Mouse (Mus musculus) CD4-positive, CD25-positive, alpha-beta regulatory T cell, adult 2 months (primary cell): ENCODE measurements around the gene Hist1h4k.

Experiments used
- DNase-seq: peaks from one replicate; pipeline ENCODE4 v3.0.0-alpha.2; 2012; ENCODE audit warnings: low read depth, low spot score

The Hist1h4k gene

DNA sequence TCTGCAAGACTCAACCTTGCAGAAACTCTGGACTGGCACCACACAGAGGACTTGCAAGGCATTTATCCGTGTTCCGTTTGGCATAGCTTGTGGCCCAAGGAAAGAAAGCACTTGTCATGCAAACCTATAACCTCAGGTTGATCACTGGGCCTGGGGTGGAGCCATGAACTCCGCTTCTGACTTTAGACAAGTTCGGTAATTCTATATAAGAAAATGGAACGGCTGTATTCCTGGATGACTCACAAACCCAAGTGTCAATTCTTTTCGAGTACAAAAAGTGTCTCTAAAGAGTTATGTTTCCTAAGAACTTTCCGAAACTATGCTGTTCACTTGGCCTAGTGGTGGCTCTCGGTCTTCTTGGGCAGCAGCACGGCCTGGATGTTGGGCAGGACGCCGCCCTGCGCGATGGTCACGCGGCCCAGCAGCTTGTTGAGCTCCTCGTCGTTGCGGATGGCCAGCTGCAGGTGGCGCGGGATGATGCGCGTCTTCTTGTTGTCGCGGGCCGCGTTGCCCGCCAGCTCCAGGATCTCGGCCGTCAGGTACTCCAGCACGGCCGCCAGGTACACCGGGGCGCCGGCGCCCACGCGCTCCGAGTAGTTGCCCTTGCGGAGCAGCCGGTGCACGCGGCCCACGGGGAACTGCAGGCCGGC lies 29.1 kb downstream of the Hist1h4k start:
- peak; percentile 23 for DNase-seq

- no peak for DNase-seq
Observed at GRCm38 (mm10) chr13:21718381-21719080, 31.8 kb downstream of the Hist1h4k start.

DNA sequence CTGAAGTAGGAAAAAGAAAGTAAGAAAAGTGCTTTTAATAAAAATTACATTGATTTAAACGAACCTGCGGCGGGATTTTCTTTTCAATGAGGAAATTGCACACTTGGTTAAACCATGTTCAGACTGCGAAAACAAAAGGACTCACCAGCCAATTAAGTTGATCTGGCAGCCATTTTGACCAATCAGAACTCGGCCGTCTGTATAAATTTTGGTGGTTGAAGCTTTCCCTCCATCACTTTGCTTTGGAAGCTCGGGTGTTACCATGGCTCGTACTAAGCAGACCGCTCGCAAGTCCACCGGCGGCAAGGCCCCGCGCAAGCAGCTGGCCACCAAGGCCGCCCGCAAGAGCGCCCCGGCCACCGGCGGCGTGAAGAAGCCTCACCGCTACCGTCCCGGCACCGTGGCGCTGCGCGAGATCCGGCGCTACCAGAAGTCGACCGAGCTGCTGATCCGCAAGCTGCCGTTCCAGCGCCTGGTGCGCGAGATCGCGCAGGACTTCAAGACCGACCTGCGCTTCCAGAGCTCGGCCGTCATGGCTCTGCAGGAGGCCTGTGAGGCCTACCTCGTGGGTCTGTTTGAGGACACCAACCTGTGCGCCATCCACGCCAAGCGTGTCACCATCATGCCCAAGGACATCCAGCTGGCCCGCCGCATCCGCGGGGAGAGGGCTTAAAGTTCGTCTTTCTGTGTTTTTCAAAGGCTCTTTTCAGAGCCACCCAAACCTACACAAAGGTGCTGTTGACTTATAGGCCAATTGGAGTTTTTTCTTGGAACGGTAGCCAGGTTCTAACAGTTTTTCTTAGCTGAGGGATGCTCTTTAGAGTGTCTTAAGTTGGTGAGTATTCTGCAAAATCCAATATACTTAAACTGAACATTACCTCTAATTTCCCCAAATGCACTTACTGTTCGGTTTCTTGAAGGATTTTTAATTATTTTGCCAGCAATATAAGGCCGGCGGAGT lies 32.6 kb downstream of the Hist1h4k start, which contains the start of gene Hist1h3h:
Gene Hist1h3h, plus strand, starts transcription at position 263 of the 961 bp plus-strand sequence.
- peak; percentile 88 for DNase-seq

GRCm38 (mm10) chr13:21716540-21717391 lies 33.5 kb downstream of the Hist1h4k start:
- peak; percentile 42 for DNase-seq

DNA sequence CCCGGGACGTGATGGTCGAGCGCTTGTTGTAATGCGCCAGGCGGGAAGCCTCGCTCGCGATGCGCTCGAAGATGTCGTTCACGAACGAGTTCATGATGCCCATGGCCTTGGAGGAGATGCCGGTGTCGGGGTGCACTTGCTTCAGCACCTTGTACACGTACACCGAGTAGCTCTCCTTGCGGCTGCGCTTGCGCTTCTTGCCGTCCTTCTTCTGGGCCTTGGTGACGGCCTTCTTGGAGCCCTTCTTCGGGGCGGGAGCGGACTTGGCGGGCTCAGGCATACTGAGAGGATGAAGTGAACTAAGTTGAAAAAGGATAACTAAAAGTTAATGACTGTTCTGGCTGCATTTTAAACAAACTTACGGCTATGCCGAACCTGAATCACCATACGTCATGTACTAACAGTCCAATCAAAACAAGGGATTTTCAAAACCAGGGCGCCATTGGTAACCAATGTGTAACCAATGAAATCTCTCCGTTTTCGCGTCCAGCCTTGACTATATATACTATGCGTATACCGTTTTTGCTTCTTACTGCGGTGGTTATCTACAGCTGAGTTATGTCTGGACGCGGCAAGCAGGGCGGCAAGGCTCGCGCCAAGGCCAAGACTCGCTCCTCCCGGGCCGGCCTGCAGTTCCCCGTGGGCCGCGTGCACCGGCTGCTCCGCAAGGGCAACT lies 34.3 kb downstream of the Hist1h4k start, which contains the start of the genes Hist1h2bl and Hist1h2ai:
Gene Hist1h2bl, minus strand, starts transcription at position 280 of the 676 bp plus-strand sequence.
Gene Hist1h2ai, plus strand, starts transcription at position 559 of the 676 bp plus-strand sequence.
- peak; percentile 91 for DNase-seq

DNA sequence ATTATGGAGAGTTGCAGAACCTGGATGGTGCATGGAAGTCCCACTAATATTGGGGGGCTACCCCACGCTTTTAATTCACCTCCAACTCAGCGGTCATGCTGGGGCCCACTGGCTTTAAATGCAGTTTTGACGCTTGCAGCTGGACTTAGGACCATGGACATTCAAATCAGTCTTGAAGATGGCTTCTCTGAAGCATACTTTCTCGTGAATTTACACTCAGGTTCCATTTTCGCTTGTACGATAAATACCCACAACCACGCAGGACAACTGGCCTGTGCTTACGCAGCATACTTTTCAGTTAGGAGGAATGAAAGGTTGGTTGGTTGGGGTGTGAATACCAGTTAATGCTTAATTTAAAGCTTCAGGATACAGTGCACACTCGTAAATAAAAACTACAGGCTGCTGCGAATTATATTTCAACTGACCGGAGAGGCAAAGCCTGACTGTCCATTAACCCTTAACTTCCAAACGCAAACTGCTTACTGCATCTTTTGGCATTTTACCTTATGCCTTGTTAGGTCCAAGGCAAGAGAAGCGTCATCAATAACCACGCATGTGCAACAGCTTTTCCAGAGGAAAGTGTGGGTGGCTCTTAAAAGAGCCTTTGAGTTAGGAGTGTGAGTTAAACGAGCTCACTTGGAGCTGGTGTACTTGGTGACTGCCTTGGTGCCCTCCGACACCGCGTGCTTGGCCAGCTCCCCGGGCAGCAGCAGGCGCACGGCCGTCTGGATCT lies 35.0 kb downstream of the Hist1h4k start:
- DNase-seq = peak; percentile 45

- DNase-seq = peak; percentile 88
Observed at GRCm38 (mm10) chr13:21714725-21715124, 35.6 kb downstream of the Hist1h4k start.

DNA sequence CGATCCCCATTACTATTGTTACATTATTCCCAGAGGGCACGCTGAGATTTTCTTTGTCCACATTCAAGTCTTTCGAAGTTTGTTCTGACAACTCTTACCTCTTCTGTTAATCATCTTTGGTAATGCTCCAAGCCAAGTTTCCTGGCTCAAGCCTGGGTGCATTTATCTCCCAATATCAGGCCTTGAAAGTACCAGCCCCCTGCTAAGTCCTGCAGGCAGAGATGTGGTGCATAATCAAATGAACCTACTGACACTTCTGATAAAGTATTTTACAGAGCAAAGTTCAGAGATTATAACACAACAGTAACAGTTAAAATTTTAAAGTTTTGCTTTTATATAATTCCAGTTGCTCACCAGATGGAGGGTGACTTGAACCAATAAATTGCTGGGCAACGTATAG lies 38.6 kb downstream of the Hist1h4k start:
- DNase-seq = no peak

GRCm38 (mm10) chr13:21710821-21711525 lies 39.3 kb downstream of the Hist1h4k start:
- peak; percentile 91 for DNase-seq

DNA sequence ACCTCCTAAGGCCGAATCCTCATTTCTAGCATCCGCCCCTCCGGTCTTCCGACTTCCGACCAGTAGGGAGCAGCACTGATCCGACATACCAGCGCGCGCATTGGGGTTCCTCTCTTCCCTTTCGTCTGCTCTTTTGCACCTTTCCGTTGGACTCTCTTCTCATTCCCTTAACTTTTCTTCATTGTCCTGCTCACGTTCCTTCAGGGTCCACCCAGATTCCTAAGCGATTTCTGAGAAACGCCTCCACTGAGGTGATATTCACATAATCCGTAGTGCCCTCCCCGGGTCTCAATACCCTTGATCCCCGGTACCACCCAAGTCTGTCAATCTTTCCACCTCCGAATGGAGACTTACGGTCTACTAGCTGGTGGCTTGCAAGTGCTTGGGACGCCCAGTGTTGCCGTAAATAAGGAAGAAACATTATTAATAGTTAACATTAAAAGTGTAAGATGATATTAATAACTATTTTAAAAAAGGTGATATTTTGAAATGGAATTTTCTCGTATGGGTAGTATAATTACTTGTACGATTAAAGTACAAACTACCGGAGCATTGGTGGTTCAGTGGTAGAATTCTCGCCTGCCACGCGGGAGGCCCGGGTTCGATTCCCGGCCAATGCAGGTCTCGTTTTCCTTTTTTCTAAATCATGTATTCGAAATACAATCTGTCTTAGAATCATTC lies 40.1 kb downstream of the Hist1h4k start:
- DNase-seq = peak; percentile 92

GRCm38 (mm10) chr13:21706669-21707068 lies 43.6 kb downstream of the Hist1h4k start:
- DNase-seq = no peak
